Mouse (Mus musculus): Measurements from ENCODE around the gene Ankrd44.

Gene Ankrd44

DNA sequence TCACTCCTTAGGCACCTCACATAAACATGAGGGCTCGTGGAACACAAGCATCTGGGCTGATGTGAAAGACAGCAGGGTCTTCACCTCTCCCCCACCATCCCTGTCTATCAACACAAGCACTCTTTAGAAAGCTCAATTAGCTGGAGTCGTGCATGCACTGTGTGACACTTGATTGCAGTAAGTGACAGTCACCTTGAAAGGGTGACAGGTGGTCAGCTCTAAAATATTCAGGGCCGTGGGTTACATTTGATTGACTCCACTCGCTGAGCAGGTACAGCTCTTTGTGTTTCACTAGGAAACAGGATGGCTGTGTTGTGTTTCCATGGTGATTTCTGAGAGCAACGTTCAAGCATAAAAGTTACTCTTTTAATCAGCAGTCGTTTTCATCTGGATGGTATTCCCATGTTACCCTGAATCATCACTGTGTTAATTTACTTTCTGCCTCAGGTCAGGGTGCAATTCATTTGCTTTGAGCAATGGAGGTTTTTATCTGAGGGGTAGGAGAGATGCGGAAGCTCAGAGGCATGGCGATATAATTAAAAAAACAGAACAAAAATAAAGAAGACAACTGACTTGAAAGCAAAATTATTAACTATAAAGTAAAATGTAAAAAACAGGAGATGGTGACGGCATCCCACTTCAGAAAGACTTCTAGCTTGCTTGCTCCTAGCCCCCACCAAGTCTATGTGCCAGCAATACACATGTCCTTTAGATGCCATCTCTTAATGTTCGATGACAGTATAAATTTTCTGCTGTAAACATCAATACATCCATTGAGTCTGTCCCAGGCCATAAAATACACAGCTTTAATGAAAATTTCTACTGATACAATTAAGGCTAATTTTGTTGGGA, 218.9 kb downstream of the Ankrd44 start:
- no peak for DNase-seq (ENCODE audit: low spot score)

DNA sequence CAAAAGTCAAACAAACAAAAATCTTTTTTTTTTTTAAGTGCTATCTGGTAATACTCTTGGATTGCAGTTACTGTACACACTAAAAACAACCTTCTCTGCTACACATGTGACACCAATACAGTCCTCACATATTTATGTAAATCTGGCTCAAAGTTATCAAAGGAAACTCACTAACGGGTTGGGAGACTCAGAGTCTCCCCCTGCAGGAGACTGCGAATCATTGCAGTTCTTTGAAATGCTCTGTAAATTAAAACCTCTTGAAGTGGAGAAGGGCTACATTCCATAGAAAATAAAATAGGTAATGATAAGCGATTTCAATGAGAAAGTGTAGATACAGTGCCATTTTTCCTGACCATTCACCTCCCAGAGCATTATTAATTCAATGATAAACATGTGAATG, 219.6 kb downstream of the Ankrd44 start:
- DNase-seq (ENCODE audit: low spot score) = no peak

DNA sequence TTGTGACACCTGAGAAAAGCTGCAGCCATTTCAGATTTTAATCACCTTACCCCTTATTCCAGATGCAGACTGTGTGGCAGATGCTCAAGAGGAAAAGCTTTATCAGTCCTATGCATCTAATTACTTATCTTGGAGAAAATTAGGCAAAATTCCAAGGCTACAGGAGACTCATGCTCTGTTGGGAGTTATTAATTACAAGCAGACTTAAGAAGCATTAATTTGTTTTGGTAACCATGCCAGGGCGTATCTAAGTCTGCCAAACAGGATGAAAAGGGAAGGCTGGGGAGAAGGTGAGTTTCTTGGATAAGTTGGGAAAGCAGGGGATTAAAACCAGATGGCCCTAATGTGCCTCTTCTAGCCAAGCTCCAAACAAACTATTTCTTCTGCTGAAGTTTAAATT, 222.7 kb downstream of the Ankrd44 start:
- no peak for DNase-seq (ENCODE audit: low spot score)

DNA sequence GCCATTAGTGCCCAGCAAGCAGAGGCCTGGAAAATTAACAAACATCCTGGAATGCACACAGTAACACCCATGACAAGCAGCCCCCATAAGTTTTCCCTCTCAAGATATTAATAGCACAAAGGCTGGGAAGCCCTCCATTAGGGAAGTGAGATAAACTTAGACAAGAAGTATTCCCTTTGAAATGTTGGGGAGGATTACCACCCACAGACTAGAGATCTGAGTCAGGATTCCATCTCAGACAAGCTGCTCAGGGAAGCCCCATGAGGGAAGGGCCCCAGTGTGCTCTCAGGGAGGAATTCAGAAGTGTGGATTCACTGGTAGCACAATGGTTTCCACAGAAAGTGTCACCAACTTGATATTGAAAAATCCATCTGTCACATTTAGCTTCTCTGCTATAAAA, 223.3 kb downstream of the Ankrd44 start:
- DNase-seq (ENCODE audit: low spot score) = no peak

DNA sequence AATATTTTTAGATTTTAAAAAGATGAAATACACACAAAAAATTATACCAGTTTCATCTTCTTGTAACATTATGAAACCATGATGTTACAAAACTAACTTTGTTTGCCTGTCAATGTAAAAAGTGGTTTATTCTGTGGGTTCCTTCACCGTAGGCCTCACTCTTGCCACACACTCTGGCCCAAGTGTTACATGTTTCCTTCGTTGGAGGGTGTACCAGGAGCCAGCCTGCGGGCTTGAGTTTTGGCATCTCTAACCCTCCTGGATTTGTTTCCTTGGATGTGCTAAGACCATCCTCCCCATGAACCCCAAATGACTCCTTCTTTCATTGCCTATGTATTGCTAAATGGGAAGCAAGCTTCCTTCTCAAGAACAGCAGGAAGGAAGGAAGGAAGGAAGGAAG, 230.8 kb downstream of the Ankrd44 start:
- no peak for DNase-seq (ENCODE audit: low spot score)

DNA sequence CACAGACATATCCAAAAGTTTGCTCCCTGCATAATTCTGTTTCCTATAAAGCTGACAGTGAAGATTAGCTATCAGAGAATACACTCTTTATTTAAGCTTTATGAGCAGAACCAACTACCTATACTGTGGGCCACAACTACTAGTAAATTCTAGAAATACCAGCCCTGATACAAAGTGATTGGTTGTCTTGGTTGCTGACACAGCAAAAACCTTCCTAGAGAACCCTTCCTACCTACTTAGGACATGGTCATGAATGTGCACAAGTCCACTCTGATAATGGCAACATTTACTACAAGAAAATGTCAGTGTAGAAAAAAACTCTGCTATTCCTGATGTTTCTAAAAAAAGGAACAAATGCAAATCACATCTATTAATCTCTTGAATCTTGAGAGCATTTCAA, 234.4 kb downstream of the Ankrd44 start:
- no peak for DNase-seq (ENCODE audit: low spot score)

DNA sequence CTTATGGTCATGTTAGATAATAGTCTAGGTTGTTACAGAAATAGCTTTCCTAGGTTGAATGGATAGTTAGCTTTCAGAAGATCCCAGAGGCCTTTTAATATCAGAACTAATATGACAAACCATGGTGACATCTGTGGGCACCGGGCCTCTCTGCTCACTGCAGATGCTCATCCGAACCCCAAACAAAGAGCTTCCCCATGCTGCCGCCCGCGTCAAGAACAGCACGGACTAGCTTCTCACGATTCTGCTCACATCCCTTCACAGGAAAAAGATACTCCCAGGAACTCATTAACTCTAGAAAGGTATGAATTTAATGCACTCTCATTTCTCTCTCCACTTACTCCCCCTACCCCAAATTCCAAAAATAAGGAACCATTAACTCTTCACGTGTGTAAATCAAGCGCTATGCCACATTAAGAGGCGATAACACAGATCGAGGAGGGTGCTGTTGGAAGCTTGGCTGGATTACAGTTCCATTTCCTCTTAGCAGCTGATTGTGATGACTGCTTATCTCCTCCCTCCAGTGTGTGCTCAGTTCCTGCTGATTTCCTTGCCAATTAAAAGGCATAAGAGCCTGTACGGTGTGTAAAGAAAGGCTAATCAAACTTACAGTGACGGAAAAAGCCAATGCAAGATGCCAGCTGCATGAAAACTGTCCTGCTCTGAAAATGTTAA, 235.8 kb downstream of the Ankrd44 start:
- no peak for DNase-seq (ENCODE audit: low spot score)

DNA sequence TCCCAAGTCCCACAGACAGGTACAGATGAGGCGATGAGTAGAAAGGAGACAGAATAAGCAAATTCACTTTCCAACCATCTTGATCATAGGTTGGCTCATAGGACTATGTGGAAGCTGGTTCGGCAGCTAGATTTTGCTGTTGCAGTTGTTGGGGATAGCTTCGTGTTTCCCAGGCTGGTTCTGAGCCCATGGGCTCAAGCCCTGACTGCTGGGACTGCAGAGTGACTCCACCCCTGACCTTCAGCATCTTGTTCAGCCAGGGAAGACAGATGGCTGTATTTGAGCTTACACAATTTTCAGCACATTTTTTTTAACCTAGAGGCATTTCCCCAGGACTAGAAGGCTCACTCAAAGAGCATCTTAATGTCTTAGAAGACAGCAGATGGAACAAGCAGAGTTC, 237.7 kb downstream of the Ankrd44 start:
- no peak for DNase-seq (ENCODE audit: low spot score)

DNA sequence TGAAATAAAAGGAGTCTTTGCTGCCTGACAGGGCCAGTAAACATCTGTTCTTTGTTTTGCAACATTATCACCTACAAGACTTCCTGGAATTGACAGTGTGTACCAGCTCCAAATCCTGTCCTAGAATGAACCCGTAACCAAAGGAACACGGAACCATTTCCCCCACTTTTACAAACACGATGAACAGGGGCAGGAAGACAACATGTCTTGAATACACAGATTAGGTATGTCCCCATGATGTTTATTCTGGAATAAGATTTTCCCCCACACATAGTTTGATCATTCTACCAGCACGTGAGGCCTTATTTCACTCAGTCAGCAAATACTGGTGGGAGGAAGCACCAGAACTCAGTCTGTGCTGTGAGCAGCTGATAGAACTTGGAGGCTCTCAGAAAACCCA, 241.9 kb downstream of the Ankrd44 start:
- DNase-seq (ENCODE audit: low spot score) = no peak

DNA sequence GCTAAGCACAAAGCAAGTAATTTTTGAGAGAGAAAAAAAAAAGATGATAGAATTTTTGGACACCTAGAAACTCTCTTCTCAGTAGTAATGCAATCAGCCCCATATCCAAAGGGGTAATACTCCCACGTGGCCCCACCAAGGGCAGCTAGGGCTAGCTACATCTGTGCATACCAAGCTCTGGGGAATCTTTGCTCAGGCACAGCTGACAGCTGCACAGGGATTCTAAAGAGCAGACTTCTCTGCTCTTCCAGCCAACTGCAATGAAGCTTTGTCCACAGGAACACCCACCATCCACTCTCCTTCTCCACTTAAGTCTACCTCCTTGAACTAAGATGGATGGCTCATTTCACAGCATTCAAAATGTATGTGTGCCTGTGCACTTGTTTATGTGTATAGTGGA, 246.6 kb downstream of the Ankrd44 start:
- no peak for DNase-seq (ENCODE audit: low spot score)

DNA sequence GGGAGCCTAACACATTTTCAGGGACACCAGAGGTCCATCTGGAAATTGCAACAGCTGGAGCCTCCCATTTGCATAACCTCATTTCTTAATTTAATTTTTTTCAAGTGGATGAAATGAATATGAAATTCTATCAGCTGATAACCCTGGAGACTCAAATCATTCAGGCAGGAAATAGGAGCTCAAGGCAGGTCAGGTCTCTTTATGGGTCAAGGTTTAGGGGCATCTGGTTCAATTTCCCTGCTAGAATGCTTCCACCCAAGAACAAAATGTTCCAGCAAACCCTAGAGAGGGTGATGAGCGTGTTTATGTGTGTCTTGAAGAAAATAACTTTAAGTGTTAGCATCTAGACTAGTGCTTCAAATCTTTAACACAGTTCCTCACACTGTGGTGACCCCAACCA, 248.2 kb downstream of the Ankrd44 start:
- DNase-seq (ENCODE audit: low spot score) = no peak

DNA sequence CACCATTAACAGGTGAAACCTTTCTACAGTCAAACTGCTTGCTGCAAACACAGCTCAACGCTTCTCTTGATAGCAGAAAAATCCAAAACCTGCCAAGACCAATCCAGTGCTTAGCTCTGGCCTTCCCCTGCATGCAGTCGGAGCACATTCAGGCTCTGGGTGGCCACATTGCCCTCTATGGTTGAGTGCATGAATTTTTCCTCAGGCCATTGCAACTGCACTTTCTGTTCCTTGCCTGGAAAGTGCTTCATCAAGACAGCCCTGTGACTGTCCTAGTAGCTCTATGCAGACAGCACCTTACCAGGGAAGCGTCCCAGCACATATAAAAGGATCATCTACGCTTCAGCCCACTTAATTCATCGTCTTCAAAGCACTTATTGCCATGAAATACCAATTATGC, 250.7 kb downstream of the Ankrd44 start:
- no peak for DNase-seq (ENCODE audit: low spot score)

DNA sequence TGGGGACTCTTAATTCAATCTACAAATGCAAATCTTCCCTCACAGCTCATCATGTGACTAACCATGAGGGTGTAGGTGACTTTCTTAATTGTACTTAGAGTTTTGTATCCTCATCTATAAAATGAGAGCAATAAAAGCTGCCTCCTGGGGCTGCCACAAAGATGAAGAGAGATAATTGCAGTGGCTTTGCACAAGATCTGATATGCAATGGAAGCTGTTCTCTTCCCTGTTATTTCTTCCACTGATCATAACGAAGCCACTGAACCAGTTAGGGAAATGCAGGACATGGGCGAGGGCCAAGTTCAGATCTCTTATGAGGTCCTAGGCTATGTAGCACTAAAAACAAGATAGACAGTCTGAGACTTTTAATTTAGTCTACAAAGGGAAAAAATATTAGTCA, 258.2 kb downstream of the Ankrd44 start:
- no peak for DNase-seq (ENCODE audit: low spot score)

DNA sequence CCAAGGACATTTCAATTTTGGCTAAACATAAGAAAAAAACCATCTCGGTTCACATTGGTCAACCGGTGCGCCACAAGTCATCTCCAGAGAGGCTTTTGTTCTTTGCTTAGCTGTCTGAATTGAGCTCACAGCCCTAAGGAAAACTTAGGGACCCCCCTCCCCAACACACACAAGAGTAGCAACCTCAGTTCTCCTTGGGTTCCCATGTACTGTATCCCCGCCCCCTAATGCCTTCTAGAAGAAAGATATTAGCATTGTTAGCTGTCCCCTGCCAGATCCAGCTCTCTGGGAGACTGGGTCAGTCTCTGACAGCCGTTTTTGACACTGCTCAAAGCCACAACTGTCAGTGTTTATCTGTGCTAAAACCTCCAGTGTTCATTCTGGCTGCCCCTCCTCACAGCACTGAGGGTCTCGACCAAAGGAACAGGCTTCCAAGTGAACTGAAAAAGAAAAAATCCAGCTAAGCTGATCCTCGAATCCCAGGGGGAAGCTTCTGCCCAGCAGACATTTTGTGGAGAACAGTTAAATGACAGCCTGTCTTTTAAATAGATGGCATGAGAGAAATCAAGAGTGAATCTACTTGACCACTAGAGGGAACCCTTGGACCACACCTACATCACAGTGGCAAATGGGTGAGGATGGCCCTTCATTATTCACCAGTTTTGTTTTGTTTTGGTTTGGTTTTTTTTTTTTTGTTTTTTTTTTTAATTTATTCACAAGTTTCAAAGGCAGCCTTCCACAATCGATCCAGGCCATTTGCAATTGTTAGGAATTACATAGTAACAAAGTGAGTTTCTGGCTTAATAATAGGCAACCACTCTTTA, 260.4 kb downstream of the Ankrd44 start:
- no peak for DNase-seq (ENCODE audit: low spot score)

DNA sequence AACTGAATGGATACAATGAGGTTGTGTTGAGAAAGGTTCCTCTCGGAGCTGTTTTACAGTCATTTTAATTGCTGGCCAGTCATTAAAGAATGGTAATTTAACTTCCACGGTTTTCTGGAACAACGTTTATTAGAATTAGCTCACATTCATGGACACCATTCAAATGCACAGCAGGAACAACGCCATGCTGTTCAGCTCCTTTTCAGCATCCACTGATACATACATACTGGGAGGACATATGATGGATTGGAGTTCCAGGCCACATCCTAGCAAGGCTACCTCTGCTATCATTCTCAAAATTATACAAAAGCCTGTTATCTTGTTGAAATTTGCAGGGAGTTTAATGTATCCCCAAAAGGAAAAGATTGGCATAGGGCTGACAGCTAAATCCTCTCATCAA, 261.1 kb downstream of the Ankrd44 start:
- DNase-seq (ENCODE audit: low spot score) = no peak

DNA sequence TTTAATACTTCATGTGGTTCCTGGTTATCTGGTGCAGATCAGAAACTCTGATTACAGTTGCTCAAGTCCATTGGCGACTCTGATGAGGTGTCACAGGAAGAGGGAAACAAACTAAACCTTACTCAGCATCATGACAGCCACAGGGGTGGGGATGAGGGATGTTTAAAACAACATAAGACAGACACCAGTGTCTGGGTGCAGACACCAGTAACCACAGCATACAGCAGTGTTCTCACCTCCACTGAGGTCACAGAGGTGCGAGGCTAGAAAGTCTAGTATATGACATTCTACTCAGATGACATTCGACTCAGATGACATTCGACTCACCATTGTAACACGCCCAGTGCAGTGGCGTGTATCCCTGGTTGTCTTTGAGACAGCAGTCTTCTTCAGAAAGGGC, 265.5 kb downstream of the Ankrd44 start:
- DNase-seq (ENCODE audit: low spot score) = no peak

DNA sequence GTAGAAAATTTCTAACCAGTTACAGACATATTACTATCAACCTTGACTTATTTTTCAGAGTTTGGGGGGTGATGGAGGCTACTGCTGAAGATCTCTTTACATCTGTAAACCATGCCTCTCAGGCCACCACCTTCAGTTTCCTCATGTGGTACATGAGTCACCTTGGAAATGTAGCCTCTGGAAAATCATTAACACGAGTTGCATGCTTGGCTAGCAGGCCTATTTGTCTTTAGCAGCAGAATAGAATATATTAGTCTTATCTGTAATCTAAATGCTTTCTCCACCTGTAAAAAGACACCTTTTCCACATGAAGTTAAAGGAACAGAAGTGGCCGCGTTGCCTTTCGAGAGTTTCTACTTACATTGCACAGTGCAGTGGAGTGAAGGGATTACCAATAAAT, 267.6 kb downstream of the Ankrd44 start:
- DNase-seq (ENCODE audit: low spot score) = no peak

DNA sequence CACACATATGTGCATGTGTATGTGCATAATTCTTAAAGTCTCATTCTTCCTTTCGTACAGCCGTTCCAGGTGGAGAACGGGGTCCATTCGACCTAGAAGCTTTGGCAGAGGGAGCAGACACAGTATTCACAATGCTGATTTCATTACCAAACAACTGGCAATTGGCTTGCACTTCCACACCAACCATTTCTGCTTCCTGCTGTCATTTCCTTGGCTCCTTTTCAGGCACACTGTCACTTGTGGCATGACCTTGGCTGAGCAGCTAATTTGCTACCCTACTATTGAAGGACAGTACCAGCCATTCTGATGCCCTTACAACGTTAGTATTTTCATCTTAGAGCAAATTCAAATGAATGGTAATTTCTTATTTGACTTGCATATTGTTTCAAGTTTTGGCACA, 277.9 kb downstream of the Ankrd44 start:
- DNase-seq (ENCODE audit: low spot score) = no peak

DNA sequence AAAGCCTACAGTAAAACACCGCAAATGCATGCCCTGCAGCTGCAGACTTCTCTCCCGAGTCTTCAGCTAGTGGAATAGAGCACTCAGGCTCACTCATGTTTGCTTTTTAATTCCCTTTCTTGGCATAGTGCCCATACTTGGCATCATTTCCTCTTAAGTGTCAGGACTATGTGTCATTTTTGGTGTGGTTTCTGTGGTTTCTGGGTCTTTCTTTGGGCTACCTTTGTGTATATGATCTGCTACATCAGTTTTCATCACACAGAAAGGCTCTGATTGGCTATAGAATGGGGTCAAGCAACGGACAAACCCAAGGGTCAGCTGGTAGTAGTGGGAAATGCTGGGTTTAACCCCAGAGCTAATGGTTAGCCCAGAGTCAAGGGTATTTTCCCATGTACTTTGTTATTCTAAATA, 278.8 kb downstream of the Ankrd44 start:
- no peak for DNase-seq (ENCODE audit: low spot score)

DNA sequence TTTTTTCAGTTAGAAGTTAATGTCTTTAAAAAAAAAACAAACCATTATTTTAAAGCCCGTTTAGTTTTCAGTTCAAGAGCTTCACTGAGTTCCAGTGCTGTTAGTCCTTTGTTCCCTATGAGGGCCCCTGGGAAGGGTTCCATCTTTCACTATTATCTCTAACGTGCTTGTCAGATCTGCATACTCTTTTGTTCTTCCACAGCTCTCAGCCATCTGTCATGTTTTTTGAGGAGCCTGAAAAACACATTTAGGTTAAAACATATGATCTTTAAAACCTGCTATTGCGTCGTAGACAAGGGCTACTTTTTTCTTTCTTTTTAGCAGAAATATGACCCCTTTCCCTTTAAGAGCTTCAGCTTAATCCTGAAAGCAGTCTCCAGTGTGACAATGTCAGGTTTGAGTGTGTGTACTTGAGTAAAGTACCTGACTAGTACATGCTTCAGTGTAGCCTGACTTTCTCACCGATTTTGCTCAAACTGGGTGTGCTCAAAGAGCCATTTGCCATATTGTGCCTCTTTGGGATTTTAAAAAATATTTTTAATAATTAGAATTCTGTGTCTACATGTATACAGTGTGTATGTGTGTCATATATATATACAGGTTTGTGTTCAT, 285.9 kb downstream of the Ankrd44 start:
- no peak for DNase-seq (ENCODE audit: low spot score)

DNA sequence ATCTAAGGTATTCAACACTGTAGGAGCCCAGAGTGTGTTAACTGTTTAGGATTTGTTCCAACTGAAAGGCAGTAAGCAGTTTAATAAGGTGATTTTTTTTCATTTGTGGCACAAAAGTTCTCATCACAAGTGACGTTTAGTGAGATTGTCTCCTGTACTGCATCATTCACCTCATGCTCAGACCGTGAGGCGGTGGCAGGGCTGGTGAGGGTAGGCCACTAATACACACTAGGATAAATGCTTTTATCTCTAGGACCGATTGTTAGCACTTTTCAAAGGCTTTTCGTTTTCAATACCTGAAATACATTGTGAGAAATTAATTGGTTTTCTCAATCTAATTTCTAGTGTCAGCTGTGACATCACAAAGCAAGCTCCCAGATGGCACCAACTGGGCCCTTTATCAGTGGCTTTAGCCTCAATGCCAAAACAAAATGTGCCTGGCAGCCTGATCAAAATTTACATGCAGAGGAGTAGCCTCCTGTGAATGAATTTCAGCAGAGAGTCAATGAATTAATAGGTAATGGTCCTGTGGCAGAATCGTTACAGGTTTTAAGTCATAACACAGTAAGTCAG, 286.6 kb downstream of the Ankrd44 start:
- no peak for DNase-seq (ENCODE audit: low spot score)

DNA sequence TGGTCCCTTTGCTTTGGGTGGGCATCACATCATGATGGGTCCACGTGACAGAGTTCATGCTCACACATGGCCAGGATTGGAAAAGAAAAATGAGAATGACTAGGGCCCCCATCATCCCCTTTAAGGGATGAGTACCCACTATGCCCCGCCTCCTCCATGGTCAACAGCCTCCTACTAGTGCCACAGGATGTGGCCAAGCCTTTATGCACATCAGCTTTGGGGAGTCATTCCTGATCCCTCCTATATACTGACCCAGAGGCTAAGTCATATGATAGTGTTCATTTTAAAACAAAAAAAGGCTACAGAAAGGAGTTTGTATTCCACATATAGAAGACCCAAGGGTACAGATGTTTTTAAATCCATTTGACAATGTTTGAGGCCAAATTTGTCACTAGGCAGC, 287.1 kb downstream of the Ankrd44 start:
- DNase-seq (ENCODE audit: low spot score) = no peak
